Mouse (Mus musculus) v-Abl transformed pro-B cells (cell line): ENCODE measurements around the gene Mlycd.

Experiments
- in situ Hi-C, 2 experiments: fragments of 400-800 bp; cut with MboI; formaldehyde crosslinking; loops; one replicate each; pipeline ENCODE4 v1.15.1; 2025; ENCODE audit not compliant: unreplicated experiment in 2 of 2

Gene Mlycd

GRCm38 (mm10) chr8:119429552-119429951 lies 34.9 kb downstream of the Mlycd start:
- in situ Hi-C loops: no loop called here

- in situ Hi-C loops: loop anchor here in 1 of 2 experiments (10.0 kb wide), 1 partner anchor 485 kb away; the partner anchor contains the start of genes Gm20388 and Usp10
Measured at GRCm38 (mm10) chr8:119430250-119430649, 35.6 kb downstream of the Mlycd start.

- in situ Hi-C loops: loop anchor here in 1 of 2 experiments (10.0 kb wide), 1 partner anchor 484 kb away; the partner anchor contains the start of genes Gm20388 and Usp10
Measured at GRCm38 (mm10) chr8:119430690-119431089, 36.0 kb downstream of the Mlycd start.

- in situ Hi-C loops: loop anchor here in 1 of 2 experiments (10.0 kb wide), 1 partner anchor 482 kb away; the partner anchor contains the start of genes Gm20388 and Usp10
Measured at GRCm38 (mm10) chr8:119432372-119432771, 37.7 kb downstream of the Mlycd start.

GRCm38 (mm10) chr8:119433582-119434174 lies 39.0 kb downstream of the Mlycd start, which contains the start of gene Osgin1:
Osgin1 (plus strand) TSS chr8:119434124.
- in situ Hi-C loops: loop anchor here in 1 of 2 experiments (10.0 kb wide), 1 partner anchor 481 kb away; the partner anchor contains the start of genes Gm20388 and Usp10

GRCm38 (mm10) chr8:119434569-119434968 lies 39.9 kb downstream of the Mlycd start:
- in situ Hi-C loops: loop anchor here in 1 of 2 experiments (10.0 kb wide), 1 partner anchor 480 kb away; the partner anchor contains the start of genes Gm20388 and Usp10

GRCm38 (mm10) chr8:119435527-119435926 lies 40.8 kb downstream of the Mlycd start:
- in situ Hi-C loops: loop anchor here (5.0 to 10.0 kb wide), 2 partner anchors 172 to 479 kb away; partner anchors contain the start of genes Gm20388 (in 1 of the 2), Taf1c (in 1 of the 2) and Usp10 (in 1 of the 2)

GRCm38 (mm10) chr8:119436331-119436730 lies 41.7 kb downstream of the Mlycd start:
- in situ Hi-C loops: loop anchor here (5.0 to 10.0 kb wide), 2 partner anchors 171 to 478 kb away; partner anchors contain the start of genes Gm20388 (in 1 of the 2), Taf1c (in 1 of the 2) and Usp10 (in 1 of the 2)

GRCm38 (mm10) chr8:119436933-119437332 lies 42.3 kb downstream of the Mlycd start:
- in situ Hi-C loops: loop anchor here (5.0 to 10.0 kb wide), 2 partner anchors 170 to 478 kb away; partner anchors contain the start of genes Gm20388 (in 1 of the 2), Taf1c (in 1 of the 2) and Usp10 (in 1 of the 2)

- in situ Hi-C loops: loop anchor here (5.0 to 10.0 kb wide), 2 partner anchors 170 to 477 kb away; partner anchors contain the start of genes Gm20388 (in 1 of the 2), Taf1c (in 1 of the 2) and Usp10 (in 1 of the 2)
Measured at GRCm38 (mm10) chr8:119437506-119437905, 42.8 kb downstream of the Mlycd start.

GRCm38 (mm10) chr8:119438876-119439275 lies 44.2 kb downstream of the Mlycd start:
- in situ Hi-C loops: loop anchor here (5.0 to 10.0 kb wide), 2 partner anchors 168 to 476 kb away; partner anchors contain the start of genes Gm20388 (in 1 of the 2), Taf1c (in 1 of the 2) and Usp10 (in 1 of the 2)

GRCm38 (mm10) chr8:119439424-119439823 lies 44.7 kb downstream of the Mlycd start:
- in situ Hi-C loops: loop anchor here (5.0 to 10.0 kb wide), 2 partner anchors 168 to 475 kb away; partner anchors contain the start of genes Gm20388 (in 1 of the 2), Taf1c (in 1 of the 2) and Usp10 (in 1 of the 2)

GRCm38 (mm10) chr8:119439893-119440249 lies 45.2 kb downstream of the Mlycd start:
- in situ Hi-C loops: loop anchor here (5.0 to 10.0 kb wide), 3 partner anchors 167 to 475 kb away; partner anchors contain the start of genes Gm20388 (in 1 of the 2), Taf1c (in 1 of the 2) and Usp10 (in 1 of the 2)

GRCm38 (mm10) chr8:119440250-119440951 lies 45.7 kb downstream of the Mlycd start:
- in situ Hi-C loops: loop anchor here in 1 of 2 experiments (10.0 kb wide), 1 partner anchor 234 kb away; no protein-coding TSS in a partner anchor

- in situ Hi-C loops: loop anchor here in 1 of 2 experiments (10.0 kb wide), 1 partner anchor 234 kb away; no protein-coding TSS in a partner anchor
Measured at GRCm38 (mm10) chr8:119440952-119441270, 46.2 kb downstream of the Mlycd start.

- in situ Hi-C loops: loop anchor here in 1 of 2 experiments (10.0 kb wide), 1 partner anchor 233 kb away; no protein-coding TSS in a partner anchor
Measured at GRCm38 (mm10) chr8:119442013-119442412, 47.3 kb downstream of the Mlycd start.

GRCm38 (mm10) chr8:119442970-119443369 lies 48.3 kb downstream of the Mlycd start:
- in situ Hi-C loops: loop anchor here in 1 of 2 experiments (10.0 kb wide), 1 partner anchor 232 kb away; no protein-coding TSS in a partner anchor

GRCm38 (mm10) chr8:119446211-119446989 lies 51.7 kb downstream of the Mlycd start, which contains the start of gene Necab2:
Necab2 (plus strand) TSS chr8:119446719.
- in situ Hi-C loops: loop anchor here (5.0 to 10.0 kb wide), 3 partner anchors 34 to 228 kb away; no protein-coding TSS in a partner anchor
